Mouse (Mus musculus): ENCODE results near the gene Kif13a. TPM values are rescaled to one million over a fixed set of nuclear protein-coding genes. Genes with fewer than 3 reads are reported as not detected.

The Kif13a gene
- polyA plus RNA-seq, 1 experiment from 2014 or later: 13.5 TPM

DNA sequence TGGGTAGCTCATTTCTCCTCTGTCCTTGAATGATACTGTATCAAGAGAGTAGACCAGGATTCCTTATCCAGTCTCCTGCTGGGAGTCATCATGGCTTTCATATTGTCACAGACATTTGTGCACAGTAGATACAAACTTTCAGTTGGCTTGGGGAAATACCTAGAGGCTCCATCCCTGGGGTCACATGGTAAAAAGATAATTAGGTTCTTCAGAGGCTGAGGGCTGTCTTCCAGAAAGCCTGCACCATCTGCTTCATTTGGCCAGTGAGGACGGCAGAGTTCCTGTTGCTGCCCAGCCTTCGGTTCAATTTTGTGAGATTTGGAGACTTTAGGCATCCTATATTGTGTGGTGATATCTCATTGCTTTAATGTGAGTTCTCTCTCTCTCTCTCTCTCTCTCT, 69.8 kb downstream of the Kif13a start:
- TF ChIP-seq CTCF (IDR thresholded peaks at IDR 0.05; ENCODE audit: low read depth) (no peak), EP300 (optimal IDR thresholded peaks at IDR 0.05) (no peak)
- Histone ChIP-seq H3K4me3 (ENCODE audit: low read depth, low read length) (no peak overlapping the region), H3K4me2 (replicated peaks; ENCODE audit: low read depth) (no peak overlapping the region), H3K36me3 (ENCODE audit: control insufficient read depth, insufficient read depth, low read length) (no peaks in the 10 kb centered on the region), H3K9ac (ENCODE audit: low read length) (no peak overlapping the region), H3K27me3 (ENCODE audit: control insufficient read depth, insufficient read depth, low read length) (no peaks in the 10 kb centered on the region), H3K9me3 (ENCODE audit: control insufficient read depth, low read length) (no peaks in the 10 kb centered on the region), H3K27ac (replicated peaks) (no peak overlapping the region), H3K4me1 (replicated peaks; ENCODE audit: control insufficient read depth, insufficient read depth) (no peaks in the 10 kb centered on the region)
- WGBS: 93% methylated on average over 2 of the region's 2 CpGs
- DNase-seq (ENCODE audit: low spot score) (no peak), ATAC-seq (ENCODE audit: low FRiP score, low TSS enrichment) (no peak)

- Histone ChIP-seq H3K27me3 (ENCODE audit: control insufficient read depth, insufficient read depth, low read length) (no peaks in the 10 kb centered on the region), H3K4me1 (replicated peaks; ENCODE audit: control insufficient read depth, insufficient read depth) (no peaks in the 10 kb centered on the region), H3K4me2 (replicated peaks; ENCODE audit: low read depth) (no peak overlapping the region), H3K36me3 (ENCODE audit: control insufficient read depth, insufficient read depth, low read length) (no peaks in the 10 kb centered on the region), H3K9me3 (ENCODE audit: control insufficient read depth, low read length) (no peaks in the 10 kb centered on the region), H3K4me3 (ENCODE audit: low read depth, low read length) (no peak overlapping the region), H3K9ac (ENCODE audit: low read length) (no peak overlapping the region), H3K27ac (replicated peaks) (no peak overlapping the region)
- WGBS: 66% methylated on average over 2 of the region's 2 CpGs
- no peak for DNase-seq (ENCODE audit: low spot score)
- no peak for TF ChIP-seq CTCF (IDR thresholded peaks at IDR 0.05; ENCODE audit: low read depth)
- TF ChIP-seq EP300 (optimal IDR thresholded peaks at IDR 0.05): no peak
- no peak for ATAC-seq (ENCODE audit: low FRiP score, low TSS enrichment)
These were observed 70.5 kb downstream of the Kif13a start for GRCm38 (mm10) chr13:46859173-46859572.

DNA sequence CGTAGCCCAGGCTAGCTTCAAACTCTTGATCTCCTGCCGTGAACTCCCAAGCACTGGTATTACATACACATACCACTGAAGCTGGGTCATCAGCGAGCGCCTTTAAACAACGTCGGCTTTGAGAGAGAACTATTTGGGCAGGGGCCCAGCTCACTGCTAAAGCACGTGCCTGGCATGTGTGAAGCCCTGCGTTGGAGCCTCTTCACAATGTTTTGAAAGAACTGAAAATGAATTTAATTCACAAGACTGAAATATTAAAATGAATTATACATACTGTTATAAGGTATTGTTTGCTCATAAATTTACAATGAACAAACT, 70.9 kb downstream of the Kif13a start:
- 63% methylated on average over 8 of the region's 8 CpGs for WGBS
- no peak for ATAC-seq (ENCODE audit: low FRiP score, low TSS enrichment)
- H3K27me3 ChIP-seq (ENCODE audit: control insufficient read depth, insufficient read depth, low read length): no peaks in the 10 kb centered on the region
- H3K4me2 ChIP-seq (replicated peaks; ENCODE audit: low read depth): no peak overlapping the region
- no peaks in the 10 kb centered on the region for H3K4me1 ChIP-seq (replicated peaks; ENCODE audit: control insufficient read depth, insufficient read depth)
- H3K4me3 ChIP-seq (ENCODE audit: low read depth, low read length): no peak overlapping the region
- no peaks in the 10 kb centered on the region for H3K9me3 ChIP-seq (ENCODE audit: control insufficient read depth, low read length)
- no peaks in the 10 kb centered on the region for H3K36me3 ChIP-seq (ENCODE audit: control insufficient read depth, insufficient read depth, low read length)
- no peak overlapping the region for H3K27ac ChIP-seq (replicated peaks)
- no peak for DNase-seq (ENCODE audit: low spot score)
- H3K9ac ChIP-seq (ENCODE audit: low read length): no peak overlapping the region
- TF ChIP-seq EP300 (optimal IDR thresholded peaks at IDR 0.05) (no peak), CTCF (IDR thresholded peaks at IDR 0.05; ENCODE audit: low read depth) (no peak)

- Histone ChIP-seq H3K27me3 (ENCODE audit: control insufficient read depth, insufficient read depth, low read length) (no peaks in the 10 kb centered on the region), H3K9me3 (ENCODE audit: control insufficient read depth, low read length) (no peaks in the 10 kb centered on the region), H3K4me2 (replicated peaks; ENCODE audit: low read depth) (no peak overlapping the region), H3K36me3 (ENCODE audit: control insufficient read depth, insufficient read depth, low read length) (no peaks in the 10 kb centered on the region), H3K4me3 (ENCODE audit: low read depth, low read length) (no peak overlapping the region), H3K4me1 (replicated peaks; ENCODE audit: control insufficient read depth, insufficient read depth) (no peaks in the 10 kb centered on the region), H3K9ac (ENCODE audit: low read length) (no peak overlapping the region), H3K27ac (replicated peaks) (no peak overlapping the region)
- 83% methylated on average over 8 of the region's 8 CpGs for WGBS
- ATAC-seq (ENCODE audit: low FRiP score, low TSS enrichment): no peak
- DNase-seq (ENCODE audit: low spot score): no peak
- TF ChIP-seq EP300 (optimal IDR thresholded peaks at IDR 0.05) (no peak), CTCF (IDR thresholded peaks at IDR 0.05; ENCODE audit: low read depth) (no peak)
These were observed 71.4 kb downstream of the Kif13a start for GRCm38 (mm10) chr13:46858143-46858834.

DNA sequence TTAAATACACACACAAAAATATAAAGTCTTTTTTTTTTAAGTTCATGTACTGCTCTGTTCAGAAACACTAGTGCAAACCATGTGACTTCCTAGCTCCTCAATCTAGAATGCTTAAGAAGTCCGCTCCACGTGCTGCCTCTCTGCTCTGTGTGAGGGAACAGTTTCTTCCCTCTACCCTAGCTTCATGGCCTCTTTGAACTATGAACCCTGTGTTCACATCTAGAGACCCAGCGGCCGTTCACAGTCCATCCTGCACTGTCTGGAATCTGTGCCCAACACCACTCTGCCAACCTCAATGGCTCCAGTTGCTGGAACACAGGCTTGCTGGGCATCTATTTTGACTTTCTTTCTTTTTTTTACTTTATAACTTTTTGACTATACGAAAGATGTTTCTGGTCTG, 75.2 kb downstream of the Kif13a start:
- TF ChIP-seq EP300 (optimal IDR thresholded peaks at IDR 0.05) (no peak), CTCF (IDR thresholded peaks at IDR 0.05; ENCODE audit: low read depth) (no peak)
- Histone ChIP-seq H3K4me1 (replicated peaks; ENCODE audit: control insufficient read depth, insufficient read depth) (no peaks in the 10 kb centered on the region), H3K36me3 (ENCODE audit: control insufficient read depth, insufficient read depth, low read length) (no peaks in the 10 kb centered on the region), H3K4me2 (replicated peaks; ENCODE audit: low read depth) (no peak overlapping the region), H3K9me3 (ENCODE audit: control insufficient read depth, low read length) (no peaks in the 10 kb centered on the region), H3K9ac (ENCODE audit: low read length) (no peak overlapping the region), H3K27ac (replicated peaks) (no peak overlapping the region), H3K4me3 (ENCODE audit: low read depth, low read length) (no peak overlapping the region), H3K27me3 (ENCODE audit: control insufficient read depth, insufficient read depth, low read length) (no peaks in the 10 kb centered on the region)
- DNase-seq (ENCODE audit: low spot score) (no peak), ATAC-seq (ENCODE audit: low FRiP score, low TSS enrichment) (no peak)
- 86% methylated on average over 5 of the region's 5 CpGs for WGBS

GRCm38 (mm10) chr13:46852470-46852869, 77.2 kb downstream of the Kif13a start:
- Histone ChIP-seq H3K4me2 (replicated peaks; ENCODE audit: low read depth) (no peak overlapping the region), H3K36me3 (ENCODE audit: control insufficient read depth, insufficient read depth, low read length) (no peaks in the 10 kb centered on the region), H3K27ac (replicated peaks) (no peak overlapping the region), H3K4me3 (ENCODE audit: low read depth, low read length) (no peak overlapping the region), H3K4me1 (replicated peaks; ENCODE audit: control insufficient read depth, insufficient read depth) (no peaks in the 10 kb centered on the region), H3K27me3 (ENCODE audit: control insufficient read depth, insufficient read depth, low read length) (no peaks in the 10 kb centered on the region), H3K9ac (ENCODE audit: low read length) (no peak overlapping the region), H3K9me3 (ENCODE audit: control insufficient read depth, low read length) (no peaks in the 10 kb centered on the region)
- TF ChIP-seq CTCF (IDR thresholded peaks at IDR 0.05; ENCODE audit: low read depth) (peak; percentile 36), EP300 (optimal IDR thresholded peaks at IDR 0.05) (no peak)
- no peak for DNase-seq (ENCODE audit: low spot score)
- 97% methylated on average over 4 of the region's 4 CpGs for WGBS
- no peak for ATAC-seq (ENCODE audit: low FRiP score, low TSS enrichment)
